Mouse (Mus musculus) thymus, adult 18-20 months (tissue): ENCODE measurements around the gene Luc7l3.

Source experiments
- DNase-seq, 2 experiments: peaks; one replicate each; pipeline ENCODE4 v3.0.0; 2022; ENCODE audit warnings: mixed read lengths in 2 of 2

The Luc7l3 gene

GRCm38 (mm10) chr11:94336551-94336950 is 14.8 kb upstream of the Luc7l3 start:
- DNase-seq = no peak

GRCm38 (mm10) chr11:94334386-94334968 is 12.7 kb upstream of the Luc7l3 start:
- DNase-seq = no peak

- no peak for DNase-seq
Measured at GRCm38 (mm10) chr11:94332726-94333125, 10.9 kb upstream of the Luc7l3 start.

GRCm38 (mm10) chr11:94330211-94330610 is 8.4 kb upstream of the Luc7l3 start:
- DNase-seq = no peak

- DNase-seq = no peak
Measured at GRCm38 (mm10) chr11:94329270-94329891, 7.6 kb upstream of the Luc7l3 start.

GRCm38 (mm10) chr11:94328644-94329025 is 6.8 kb upstream of the Luc7l3 start:
- no peak for DNase-seq

- peak; percentile 70 to 72 for DNase-seq
Measured at GRCm38 (mm10) chr11:94327693-94328643, 6.2 kb upstream of the Luc7l3 start, which contains the start of gene Ankrd40. TSS of gene Ankrd40 (plus strand) at chr11:94328001.

GRCm38 (mm10) chr11:94326961-94327411 is 5.2 kb upstream of the Luc7l3 start:
- DNase-seq = no peak

- no peak for DNase-seq
Measured at GRCm38 (mm10) chr11:94324618-94325017, 2.8 kb upstream of the Luc7l3 start.

- DNase-seq = no peak
Measured at GRCm38 (mm10) chr11:94323271-94323925, 1.6 kb upstream of the Luc7l3 start.

- no peak for DNase-seq
Measured at GRCm38 (mm10) chr11:94322636-94323035, 848 bp upstream of the Luc7l3 start.

- no peak for DNase-seq
Measured at GRCm38 (mm10) chr11:94320969-94321930, 538 bp downstream of the Luc7l3 start.

GRCm38 (mm10) chr11:94318056-94318455 is 3.7 kb downstream of the Luc7l3 start:
- no peak for DNase-seq

- DNase-seq = no peak
Measured at GRCm38 (mm10) chr11:94317515-94317914, 4.3 kb downstream of the Luc7l3 start.

- no peak for DNase-seq
Measured at GRCm38 (mm10) chr11:94317014-94317413, 4.8 kb downstream of the Luc7l3 start.

- no peak for DNase-seq
Measured at GRCm38 (mm10) chr11:94316528-94316927, 5.3 kb downstream of the Luc7l3 start.

GRCm38 (mm10) chr11:94315308-94315707 is 6.5 kb downstream of the Luc7l3 start:
- DNase-seq = no peak

- no peak for DNase-seq
Measured at GRCm38 (mm10) chr11:94314098-94314652, 7.6 kb downstream of the Luc7l3 start.

GRCm38 (mm10) chr11:94312733-94313132 is 9.1 kb downstream of the Luc7l3 start:
- no peak for DNase-seq

GRCm38 (mm10) chr11:94294996-94295845 is 26.6 kb downstream of the Luc7l3 start:
- DNase-seq = no peak
